Mouse (Mus musculus) neutrophil, adult 65 days (primary cell): ENCODE measurements around the gene Rwdd2a. TPM values are rescaled to one million over a fixed set of nuclear protein-coding genes. Genes with fewer than 3 reads are reported as not detected.

Source experiments
- total RNA-seq: library from RNA; stranded (reverse); gene quantifications from 2 replicates; pipeline ENCODE4 v1.2.4, GENCODE M21; 2023

The Rwdd2a gene
- 1.4 and 1.5 TPM in 2 replicates for total RNA-seq

DNA sequence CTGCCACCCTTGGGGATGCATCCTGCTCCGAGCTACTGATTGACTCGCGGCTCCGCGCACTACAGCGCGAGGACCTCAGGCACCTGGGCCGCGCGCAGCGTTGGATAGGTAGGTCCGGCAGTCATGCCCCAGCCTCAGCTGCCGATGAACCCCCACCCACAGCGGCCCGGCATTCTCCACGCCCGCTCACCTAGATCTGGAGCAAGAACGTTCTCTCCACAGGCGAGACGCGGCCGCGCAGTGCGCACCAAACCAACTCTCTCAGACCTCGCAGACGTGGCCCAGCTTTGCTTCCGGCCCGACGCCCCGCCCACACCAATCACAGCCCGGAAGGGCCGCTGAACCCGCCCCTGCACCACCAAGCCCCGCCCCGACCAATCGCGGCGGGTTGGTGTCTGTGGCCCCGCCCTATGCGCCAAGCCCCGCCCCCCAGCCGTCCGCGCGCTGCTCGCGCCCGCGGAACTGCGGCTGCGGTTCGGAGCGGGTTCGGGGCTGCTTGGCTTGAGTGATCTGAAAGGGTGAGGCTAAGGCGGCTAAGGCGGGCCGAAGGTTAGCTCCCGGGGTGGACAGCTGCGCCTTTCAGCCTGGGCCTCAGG lies at the start of gene Rwdd2a, which contains the start of gene Pgm3:
Gene Rwdd2a, plus strand, starts transcription at position 452 of the 596 bp plus-strand sequence.
Gene Pgm3, minus strand, starts transcription at position 303 of the 596 bp plus-strand sequence.

Other genes with a start within 250 kb of the Rwdd2a start
- gene Ube2cbp, start 107.0 kb upstream of the Rwdd2a start, total RNA-seq, result 0.76 and 0.93 TPM in 2 replicates
- gene Dop1a, start 104.8 kb upstream of the Rwdd2a start, total RNA-seq, result 28.6 and 37.2 TPM in 2 replicates
- gene Pgm3, start 149 bp upstream of the Rwdd2a start, total RNA-seq, result 6.2 and 7.0 TPM in 2 replicates
- not detected in 2 replicates for gene Me1, start 124.0 kb downstream of the Rwdd2a start, total RNA-seq
- 0.38 and 0.39 TPM in 2 replicates for gene Prss35, start 171.7 kb downstream of the Rwdd2a start, total RNA-seq